Mouse (Mus musculus): ENCODE measurements around the gene Mef2b.
A peak's percentile ranks its signal among the peaks of the same experiment; 100 is the strongest.
"Not testable (repeated sequence)": the region's sequence is repeated elsewhere in the genome, so short reads cannot be mapped to it uniquely, and the experiment has no call there.

Mef2b gene

GRCm38 (mm10) chr8:70179082-70179481 is 39.6 kb downstream of the Mef2b start:
- DNase-seq (ENCODE audit: low spot score), result no peak

- no peak for DNase-seq (ENCODE audit: low spot score)
Observed at GRCm38 (mm10) chr8:70181212-70181902, 41.8 kb downstream of the Mef2b start.

DNA sequence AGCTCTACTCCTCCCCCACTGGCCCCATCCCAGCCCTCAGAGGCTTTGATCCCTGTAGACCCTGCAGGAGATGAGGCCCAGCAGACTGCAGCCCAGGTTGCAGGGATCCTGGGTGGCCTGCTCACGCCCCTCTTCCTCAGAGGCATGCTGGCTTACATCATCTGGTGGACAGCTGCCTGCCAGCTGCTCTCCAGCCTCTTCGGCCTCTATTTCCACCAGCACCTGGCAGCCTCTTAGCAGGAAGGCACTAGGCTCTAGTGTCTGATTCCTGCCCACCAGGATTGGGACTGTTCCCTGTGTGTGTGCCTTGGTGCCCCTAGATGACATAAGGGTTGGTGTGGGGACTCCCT is 42.4 kb downstream of the Mef2b start:
- no peak for DNase-seq (ENCODE audit: low spot score)

DNA sequence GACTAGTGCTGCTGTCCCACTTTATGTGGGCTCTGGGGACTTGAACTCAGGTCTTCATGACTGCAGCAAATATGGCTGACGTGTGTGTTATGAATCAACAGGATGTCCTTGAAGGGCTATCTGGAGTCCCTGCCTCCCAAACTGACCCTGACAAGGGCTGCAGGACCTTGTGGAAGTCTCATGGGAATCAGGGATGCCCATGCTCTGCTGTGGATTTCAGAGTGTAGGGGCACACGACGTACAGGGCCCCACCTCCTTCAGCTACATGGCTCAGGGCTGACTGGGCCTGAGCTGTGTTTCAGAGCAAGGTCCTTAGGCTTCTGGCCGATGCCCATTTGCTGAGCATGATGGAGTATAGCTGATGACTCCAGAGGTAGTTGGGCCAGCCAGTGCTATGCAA is 43.7 kb downstream of the Mef2b start:
- no peak for DNase-seq (ENCODE audit: low spot score)

DNA sequence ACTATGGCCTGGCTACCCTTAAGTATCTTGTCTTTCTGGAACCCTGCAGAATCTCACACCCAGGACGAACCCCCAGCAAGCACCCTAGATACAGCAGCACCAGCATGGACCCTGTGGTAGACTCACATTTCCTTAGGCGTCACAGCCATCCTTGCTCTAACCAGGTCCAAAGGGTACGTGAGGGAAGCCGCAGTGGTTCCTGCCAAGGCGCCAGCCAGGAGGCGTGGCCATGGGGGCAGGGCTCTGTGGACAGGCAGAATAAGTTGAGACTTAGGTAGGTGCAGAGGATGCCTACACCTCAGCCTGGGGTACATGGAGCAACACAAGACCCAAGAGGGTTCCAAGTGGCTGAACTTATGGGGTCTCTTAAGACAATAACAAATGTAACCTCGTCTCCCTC is 49.2 kb downstream of the Mef2b start:
- DNase-seq (ENCODE audit: low spot score), result no peak

- DNase-seq (ENCODE audit: low spot score), result no peak
Observed at GRCm38 (mm10) chr8:70193238-70193637, 53.7 kb downstream of the Mef2b start.

DNA sequence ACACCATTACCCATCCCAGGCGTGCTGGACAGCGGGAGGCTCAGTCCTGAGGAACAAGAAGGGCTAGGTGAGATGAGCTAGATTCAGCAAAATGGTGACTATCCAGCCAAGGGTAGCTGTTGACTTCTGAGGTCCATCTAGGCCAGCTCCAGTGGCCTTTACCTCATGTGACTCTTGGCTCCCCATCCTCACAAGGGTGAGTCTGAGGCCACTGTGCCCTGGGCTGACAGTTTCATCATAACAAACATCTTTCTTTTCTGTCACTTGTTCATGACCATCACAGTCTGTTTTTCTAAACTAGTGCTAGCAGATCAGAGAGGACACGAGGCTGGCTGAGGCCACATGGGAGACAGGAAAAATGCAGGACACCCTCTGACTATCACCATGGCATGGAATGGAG is 54.7 kb downstream of the Mef2b start:
- no peak for DNase-seq (ENCODE audit: low spot score)

GRCm38 (mm10) chr8:70195762-70196161 is 56.3 kb downstream of the Mef2b start:
- DNase-seq (ENCODE audit: low spot score), result no peak

DNA sequence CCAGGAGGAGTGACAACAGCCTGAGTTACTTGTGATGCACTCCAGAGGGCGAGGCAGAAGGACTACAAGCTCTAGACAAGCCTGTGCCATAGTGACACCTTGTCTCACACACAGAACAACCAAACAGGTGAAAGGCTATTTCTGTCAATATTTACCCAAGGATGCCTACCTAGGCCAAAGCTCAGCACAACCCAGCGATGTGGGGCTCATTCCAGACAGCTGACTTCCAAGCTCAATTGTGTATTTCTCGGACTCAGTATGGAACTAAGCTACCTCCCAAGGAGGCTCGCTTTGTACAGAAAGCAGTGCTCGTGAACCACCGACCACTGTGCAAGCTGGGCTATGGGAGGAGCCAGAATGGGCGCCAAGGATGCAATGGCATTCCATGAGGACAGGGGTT is 58.1 kb downstream of the Mef2b start:
- DNase-seq (ENCODE audit: low spot score), result no peak

- peak; percentile 72 for DNase-seq (ENCODE audit: low spot score)
Observed at GRCm38 (mm10) chr8:70200098-70200681, 60.7 kb downstream of the Mef2b start.

DNA sequence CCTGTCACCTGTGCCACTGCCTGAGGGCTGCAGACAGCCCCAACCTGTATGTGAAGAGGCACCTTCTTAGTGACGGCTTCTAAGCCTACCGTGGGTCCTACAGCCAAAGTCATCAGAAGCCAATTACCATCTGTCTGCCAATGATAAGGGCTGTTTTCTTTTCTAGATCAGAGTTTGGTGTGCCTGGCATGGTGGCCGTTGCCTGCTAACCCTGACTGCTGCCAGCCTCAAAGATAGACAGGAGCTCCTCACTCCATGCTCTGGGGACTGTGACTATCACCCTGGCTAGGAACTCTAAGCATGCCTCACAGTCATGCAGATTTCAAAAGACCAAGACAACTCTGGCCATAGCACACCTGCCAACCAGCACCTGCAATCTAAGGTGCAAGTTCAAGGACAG is 61.9 kb downstream of the Mef2b start:
- DNase-seq (ENCODE audit: low spot score), result no peak

GRCm38 (mm10) chr8:70203072-70203471 is 63.6 kb downstream of the Mef2b start:
- DNase-seq (ENCODE audit: low spot score), result no peak

GRCm38 (mm10) chr8:70204757-70205156 is 65.2 kb downstream of the Mef2b start:
- DNase-seq (ENCODE audit: low spot score), result no peak

DNA sequence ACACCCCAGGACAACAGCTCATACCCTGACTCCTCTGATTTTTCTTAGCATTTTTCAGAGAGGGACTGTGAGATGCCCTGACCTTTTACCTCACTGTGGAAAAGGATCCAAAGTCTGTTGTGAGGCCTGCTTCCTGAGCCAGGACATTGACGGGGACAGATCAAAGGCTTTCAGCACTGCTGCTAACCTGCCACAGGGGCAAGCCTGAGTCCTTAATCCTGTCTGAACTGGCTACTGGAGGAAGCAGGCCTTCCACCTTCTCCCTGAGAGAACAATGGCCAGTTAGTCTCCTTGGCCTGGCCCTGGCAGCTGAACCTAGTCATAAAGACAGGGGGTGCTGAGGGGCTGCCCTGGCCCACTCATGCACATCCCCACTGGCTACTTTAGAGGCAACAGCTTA is 68.6 kb downstream of the Mef2b start:
- no peak for DNase-seq (ENCODE audit: low spot score)

DNA sequence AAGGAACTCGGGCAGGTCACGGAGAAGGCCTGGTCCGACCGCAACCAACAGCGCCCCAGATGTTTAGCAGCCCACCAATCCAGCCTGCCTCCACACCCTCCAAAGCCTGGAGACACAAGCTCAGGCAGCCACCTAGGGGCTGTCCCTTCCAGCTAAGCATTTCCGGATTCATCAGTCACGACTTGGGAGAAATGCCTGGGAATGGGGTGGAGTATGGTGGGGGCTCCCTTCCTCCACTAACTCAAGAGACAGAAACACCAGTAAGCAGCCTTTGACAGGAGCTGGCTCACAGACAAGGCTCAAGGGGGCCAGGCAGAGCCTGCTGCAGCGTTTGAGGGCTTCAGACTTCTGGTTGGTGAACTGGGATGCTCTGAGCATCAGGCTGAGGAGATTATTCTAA is 71.0 kb downstream of the Mef2b start:
- no peak for DNase-seq (ENCODE audit: low spot score)

DNA sequence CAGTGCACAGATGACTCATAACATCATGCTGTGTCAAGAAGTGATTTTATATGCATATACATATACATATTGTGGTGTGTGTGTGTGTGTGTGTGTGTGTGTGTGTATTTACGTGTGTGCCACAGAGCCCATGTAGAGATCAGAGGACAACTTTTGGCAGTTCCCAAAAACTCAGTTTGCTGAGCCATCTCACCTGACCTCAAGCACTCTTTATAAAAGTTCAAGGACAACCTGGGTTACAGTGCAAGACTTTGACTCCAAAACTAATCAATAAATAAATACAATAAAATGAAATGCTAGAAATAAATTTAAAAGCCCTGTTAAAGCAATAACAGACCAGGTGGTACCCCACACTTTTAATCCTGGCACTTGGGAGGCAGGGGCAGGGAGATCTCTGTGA is 71.8 kb downstream of the Mef2b start:
- DNase-seq (ENCODE audit: low spot score), result no peak

DNA sequence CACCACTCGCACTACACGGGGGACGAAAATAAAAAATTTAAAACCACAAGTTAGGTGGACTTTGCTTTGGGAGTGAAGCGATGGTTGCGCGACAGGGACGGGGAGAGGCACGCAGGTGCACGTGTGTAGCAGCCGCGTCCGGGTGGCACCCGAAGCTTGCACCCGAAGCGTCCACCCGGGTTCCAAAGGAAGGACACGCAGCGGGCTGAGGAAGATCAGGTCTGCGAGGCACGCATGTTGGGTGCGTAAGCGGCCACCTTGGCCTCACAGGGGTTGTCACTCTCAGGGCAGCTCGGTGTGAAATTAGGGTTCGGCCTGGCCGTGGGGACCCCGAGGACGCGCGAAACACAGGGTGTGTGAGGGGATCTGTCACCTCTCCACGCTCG is 72.2 kb downstream of the Mef2b start:
- no peak for DNase-seq (ENCODE audit: low spot score)

DNA sequence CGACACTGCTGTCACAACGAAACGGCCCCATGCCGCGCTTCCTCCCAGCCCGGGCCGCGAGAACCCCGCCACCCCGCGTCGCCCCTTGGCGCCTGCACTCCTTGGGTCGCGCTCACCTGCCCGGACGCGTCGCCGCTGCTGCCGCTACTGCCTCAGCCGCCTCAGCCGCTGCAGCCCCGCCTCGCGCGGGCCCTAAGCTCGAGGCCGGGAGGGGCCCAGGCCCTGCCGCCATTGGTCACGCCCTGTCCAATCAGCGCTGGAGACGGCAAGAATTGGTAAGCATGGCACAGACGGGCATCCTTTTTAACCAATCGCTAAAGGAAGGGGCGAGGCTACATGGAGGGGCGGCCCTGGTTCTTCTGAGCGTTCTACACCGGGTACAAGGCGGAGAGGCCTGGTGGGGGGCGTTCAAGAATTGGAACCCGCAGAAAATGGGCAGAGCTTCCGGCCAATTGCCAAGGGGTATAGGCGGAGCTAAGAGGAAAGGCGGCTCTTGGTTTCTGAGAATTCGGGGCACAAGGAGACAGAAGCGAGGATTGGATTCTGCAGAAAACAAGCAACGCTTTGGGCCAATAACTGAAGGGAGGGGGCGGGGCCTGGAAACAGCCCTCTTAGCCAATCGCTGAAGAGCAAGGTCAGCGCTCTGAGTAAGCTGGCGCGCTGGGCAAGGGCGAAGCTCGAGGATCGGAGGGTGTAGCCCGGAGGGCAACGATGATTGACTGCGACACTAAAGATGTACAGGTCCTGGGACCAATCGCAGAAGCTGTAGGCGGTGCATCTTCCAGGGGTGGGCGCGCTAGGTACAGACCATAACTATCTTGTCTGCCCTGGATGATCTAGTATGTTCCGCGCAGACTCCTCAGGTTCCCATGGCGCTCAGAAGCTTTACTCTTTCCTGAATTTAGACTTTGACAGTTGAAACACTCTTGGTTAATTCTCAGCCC is 72.9 kb downstream of the Mef2b start, which contains the start of gene Slc25a42:
TSS of gene Slc25a42 (minus strand) at position 194 of the 944 bp plus-strand sequence.
- peak; percentile 99 for DNase-seq (ENCODE audit: low spot score)

- DNase-seq (ENCODE audit: low spot score), result no peak
Observed at GRCm38 (mm10) chr8:70214411-70214810, 74.9 kb downstream of the Mef2b start.

- DNase-seq (ENCODE audit: low spot score), result no peak
Observed at GRCm38 (mm10) chr8:70215092-70215491, 75.6 kb downstream of the Mef2b start.

- DNase-seq (ENCODE audit: low spot score), result not testable (repeated sequence)
Observed at GRCm38 (mm10) chr8:70216161-70216560, 76.7 kb downstream of the Mef2b start.

- peak; percentile 87 for DNase-seq (ENCODE audit: low spot score)
Observed at GRCm38 (mm10) chr8:70216566-70216965, 77.1 kb downstream of the Mef2b start.
